Mouse (Mus musculus) monocyte, adult 5-6 weeks (primary cell): ENCODE data around the gene Nrxn3. TPM values are rescaled to one million over a fixed set of nuclear protein-coding genes. Genes with fewer than 3 reads are reported as not detected.

ENCODE experiments used
- ATAC-seq: fragments of 153-309, 156-312 bp; replicated peaks from 2 replicates; pipeline ENCODE4 v1.8.0; 2017; ENCODE audit warnings: mild to moderate bottlenecking; ENCODE audit not compliant: low TSS enrichment, insufficient number of reproducible peaks, severe bottlenecking, poor library complexity, low FRiP score
- total RNA-seq: library from RNA; stranded (forward); fragments of 200-1000, 200-491, 200-594 nt; gene quantifications from 3 replicates; pipeline ENCODE4 v1.2.3, GENCODE M21; 2017

Gene Nrxn3
- total RNA-seq, 1 experiment from 2014 or later, result not detected

- no peak for ATAC-seq
These were observed 174.7 kb downstream of the Nrxn3 start for GRCm38 (mm10) chr12:88897331-88897730.

GRCm38 (mm10) chr12:88900014-88900727 is 177.5 kb downstream of the Nrxn3 start:
- ATAC-seq, result no peak

GRCm38 (mm10) chr12:88900728-88901080 is 178.0 kb downstream of the Nrxn3 start:
- no peak for ATAC-seq

GRCm38 (mm10) chr12:88910761-88911160 is 188.1 kb downstream of the Nrxn3 start:
- no peak for ATAC-seq

- ATAC-seq, result no peak
These were observed 194.1 kb downstream of the Nrxn3 start for GRCm38 (mm10) chr12:88916752-88917151.

- no peak for ATAC-seq
These were observed 202.2 kb downstream of the Nrxn3 start for GRCm38 (mm10) chr12:88924896-88925295.

GRCm38 (mm10) chr12:88926306-88926705 is 203.6 kb downstream of the Nrxn3 start:
- no peak for ATAC-seq

GRCm38 (mm10) chr12:88931713-88932112 is 209.0 kb downstream of the Nrxn3 start:
- no peak for ATAC-seq

GRCm38 (mm10) chr12:88939679-88940078 is 217.0 kb downstream of the Nrxn3 start:
- no peak for ATAC-seq

GRCm38 (mm10) chr12:88944967-88945366 is 222.3 kb downstream of the Nrxn3 start:
- ATAC-seq, result no peak

GRCm38 (mm10) chr12:88949870-88950269 is 227.2 kb downstream of the Nrxn3 start:
- no peak for ATAC-seq

- no peak for ATAC-seq
These were observed 230.4 kb downstream of the Nrxn3 start for GRCm38 (mm10) chr12:88952937-88953600.

GRCm38 (mm10) chr12:88953801-88954200 is 231.1 kb downstream of the Nrxn3 start:
- ATAC-seq, result no peak

- no peak for ATAC-seq
These were observed 234.8 kb downstream of the Nrxn3 start for GRCm38 (mm10) chr12:88957431-88957830.

- no peak for ATAC-seq
These were observed 238.1 kb downstream of the Nrxn3 start for GRCm38 (mm10) chr12:88960817-88961216.

- no peak for ATAC-seq
These were observed 243.7 kb downstream of the Nrxn3 start for GRCm38 (mm10) chr12:88966329-88966728.

GRCm38 (mm10) chr12:88976621-88977020 is 253.9 kb downstream of the Nrxn3 start:
- no peak for ATAC-seq

- no peak for ATAC-seq
These were observed 261.1 kb downstream of the Nrxn3 start for GRCm38 (mm10) chr12:88983688-88984330.

- no peak for ATAC-seq
These were observed 261.7 kb downstream of the Nrxn3 start for GRCm38 (mm10) chr12:88984375-88984774.

- ATAC-seq, result no peak
These were observed 262.1 kb downstream of the Nrxn3 start for GRCm38 (mm10) chr12:88984804-88985203.
